Mouse (Mus musculus) kidney, postnatal 0 days (tissue): Measurements from ENCODE around the gene Oxnad1. TPM values are rescaled to one million over a fixed set of nuclear protein-coding genes. Genes with fewer than 3 reads are reported as not detected.
A peak's percentile ranks its signal among the peaks of the same experiment; 100 is the strongest.

ENCODE experiments used
- ATAC-seq: fragments of 200-750 bp; cut with Nextera tagmentation; replicated peaks from 2 replicates; pipeline ENCODE4 v1.8.0; 2017; ENCODE audit warnings: low read depth, moderate number of reproducible peaks, moderate TSS enrichment, moderate library complexity; ENCODE audit not compliant: low FRiP score
- DNase-seq: peaks from one replicate; pipeline ENCODE4 v3.0.0-alpha.2; 2016; ENCODE audit warnings: low spot score
- H3K27ac ChIP-seq: fragments of 300-500 bp; sonication (generic); 2 replicates; pipeline ENCODE4 v1.5.1; 2014; ENCODE audit warnings: mild to moderate bottlenecking
- H3K27me3 ChIP-seq: fragments of 300-500 bp; sonication (generic); 2 replicates; pipeline ENCODE4 v1.6.1; 2014; ENCODE audit warnings: low read length, mixed read lengths; ENCODE audit not compliant: insufficient read depth
- H3K36me3 ChIP-seq: fragments of 300-500 bp; sonication (generic); 2 replicates; pipeline ENCODE4 v1.6.1; 2014; ENCODE audit warnings: low read length, mixed read lengths; ENCODE audit not compliant: insufficient read depth
- H3K4me1 ChIP-seq: fragments of 300-500 bp; sonication (generic); replicated peaks from 2 replicates; pipeline ENCODE4 v1.6.1; 2014; ENCODE audit warnings: antibody characterized with exemption, low read length, mixed read lengths; ENCODE audit not compliant: insufficient read depth
- H3K4me2 ChIP-seq: fragments of 300-500 bp; sonication (generic); 2 replicates; pipeline ENCODE4 v1.6.1; 2014; ENCODE audit warnings: mild to moderate bottlenecking, low read length, moderate library complexity, mixed read lengths
- H3K4me3 ChIP-seq: fragments of 300-500 bp; sonication (generic); replicated peaks from 2 replicates; pipeline ENCODE4 v1.5.1; 2014; ENCODE audit warnings: low read depth, low read length
- H3K9ac ChIP-seq: fragments of 300-500 bp; sonication (generic); 2 replicates; pipeline ENCODE4 v1.6.1; 2014; ENCODE audit warnings: low read depth, low read length
- H3K9me3 ChIP-seq: fragments of 300-500 bp; sonication (generic); replicated peaks from 2 replicates; pipeline ENCODE4 v1.6.1; 2016; ENCODE audit warnings: low read length, inconsistent platforms, mixed read lengths
- CTCF ChIP-seq: IDR thresholded peaks from 2 replicates; pipeline ENCODE4 v1.5.1; 2016; ENCODE audit warnings: antibody characterized with exemption, low read depth, mild to moderate bottlenecking, moderate library complexity
- WGBS: fragments of 180-500 bp; shearing (Covaris S2); extraction: QIAGEN DNeasy Blood & Tissue Kit; methylation state at CpG from one replicate; pipeline ENCODE4 v1.1.7; 2014; 5-methylcytosine and 5-hydroxymethylcytosine counted together
- polyA plus RNA-seq: library from polyadenylated mRNA; unstranded; fragments of >200 nt; fragmentation: Nextera tagmentation; extraction: Ambion mirVana; gene quantifications from 2 replicates; pipeline ENCODE4 v1.2.1, GENCODE M21; 2015

Oxnad1 gene
- polyA plus RNA-seq, 1 experiment from 2014 or later, result 31.6 TPM

- no peak for DNase-seq
- no peak overlapping the region for H3K4me3 ChIP-seq
- H3K27me3 ChIP-seq, result no peaks in the 10 kb centered on the region
- no peaks in the 10 kb centered on the region for H3K4me1 ChIP-seq
- no peaks in the 10 kb centered on the region for H3K36me3 ChIP-seq
- no peak overlapping the region for H3K9ac ChIP-seq
- no peak for TF ChIP-seq CTCF
- no peak for ATAC-seq
- H3K9me3 ChIP-seq, result no peaks in the 10 kb centered on the region
- no peak overlapping the region for H3K27ac ChIP-seq
- H3K4me2 ChIP-seq, result no peak overlapping the region
- WGBS, result 81% methylated on average over 5 of the region's 5 CpGs
These were observed 31.3 kb upstream of the Oxnad1 start for GRCm38 (mm10) chr14:32053895-32054294.

- H3K4me3 ChIP-seq, result no peak overlapping the region
- H3K27me3 ChIP-seq, result no peaks in the 10 kb centered on the region
- DNase-seq, result no peak
- no peaks in the 10 kb centered on the region for H3K9me3 ChIP-seq
- no peak for ATAC-seq
- TF ChIP-seq CTCF, result no peak
- no peak overlapping the region for H3K9ac ChIP-seq
- H3K27ac ChIP-seq, result no peak overlapping the region
- H3K36me3 ChIP-seq, result no peaks in the 10 kb centered on the region
- H3K4me1 ChIP-seq, result no peaks in the 10 kb centered on the region
- WGBS, result 60% methylated on average over 10 of the region's 10 CpGs
- H3K4me2 ChIP-seq, result no peak overlapping the region
These were observed 30.4 kb upstream of the Oxnad1 start for GRCm38 (mm10) chr14:32054788-32055187.

GRCm38 (mm10) chr14:32055781-32056180 lies 29.4 kb upstream of the Oxnad1 start:
- no peaks in the 10 kb centered on the region for H3K36me3 ChIP-seq
- no peak for TF ChIP-seq CTCF
- H3K27me3 ChIP-seq, result no peaks in the 10 kb centered on the region
- H3K9ac ChIP-seq, result no peak overlapping the region
- no peaks in the 10 kb centered on the region for H3K9me3 ChIP-seq
- H3K27ac ChIP-seq, result no peak overlapping the region
- H3K4me3 ChIP-seq, result no peak overlapping the region
- WGBS, result 71% methylated on average over 8 of the region's 8 CpGs
- ATAC-seq (no peak), DNase-seq (no peak)
- no peaks in the 10 kb centered on the region for H3K4me1 ChIP-seq
- no peak overlapping the region for H3K4me2 ChIP-seq

GRCm38 (mm10) chr14:32056675-32057074 lies 28.5 kb upstream of the Oxnad1 start:
- no peak overlapping the region for H3K9ac ChIP-seq
- no peak overlapping the region for H3K27ac ChIP-seq
- no peaks in the 10 kb centered on the region for H3K27me3 ChIP-seq
- ATAC-seq (no peak), DNase-seq (no peak)
- no peak overlapping the region for H3K4me3 ChIP-seq
- no peaks in the 10 kb centered on the region for H3K9me3 ChIP-seq
- WGBS, result 97% methylated on average over 2 of the region's 2 CpGs
- peak; percentile 48; the same call in 1 of the 2 replicates for TF ChIP-seq CTCF
- H3K36me3 ChIP-seq, result no peaks in the 10 kb centered on the region
- no peaks in the 10 kb centered on the region for H3K4me1 ChIP-seq
- H3K4me2 ChIP-seq, result no peak overlapping the region

- no peak overlapping the region for H3K4me2 ChIP-seq
- TF ChIP-seq CTCF, result no peak
- no peak overlapping the region for H3K27ac ChIP-seq
- no peaks in the 10 kb centered on the region for H3K9me3 ChIP-seq
- WGBS, result 88% methylated on average over 4 of the region's 4 CpGs
- DNase-seq (no peak), ATAC-seq (no peak)
- H3K4me3 ChIP-seq, result no peak overlapping the region
- no peaks in the 10 kb centered on the region for H3K4me1 ChIP-seq
- no peak overlapping the region for H3K9ac ChIP-seq
- H3K36me3 ChIP-seq, result no peaks in the 10 kb centered on the region
- H3K27me3 ChIP-seq, result no peaks in the 10 kb centered on the region
These were observed 27.5 kb upstream of the Oxnad1 start for GRCm38 (mm10) chr14:32057664-32058063.

GRCm38 (mm10) chr14:32061398-32061797 lies 23.8 kb upstream of the Oxnad1 start:
- TF ChIP-seq CTCF, result no peak
- H3K4me3 ChIP-seq, result no peak overlapping the region
- no peak overlapping the region for H3K27ac ChIP-seq
- no peak overlapping the region for H3K9ac ChIP-seq
- H3K27me3 ChIP-seq, result no peaks in the 10 kb centered on the region
- no peak for DNase-seq
- WGBS, result 94% methylated on average over 4 of the region's 4 CpGs
- H3K9me3 ChIP-seq, result no peaks in the 10 kb centered on the region
- no peaks in the 10 kb centered on the region for H3K36me3 ChIP-seq
- no peak overlapping the region for H3K4me2 ChIP-seq
- H3K4me1 ChIP-seq, result no peaks in the 10 kb centered on the region
- no peak for ATAC-seq

GRCm38 (mm10) chr14:32072807-32073206 lies 12.4 kb upstream of the Oxnad1 start:
- no peak overlapping the region for H3K27ac ChIP-seq

More at GRCm38 (mm10) chr14:32072807-32073206, 12.4 kb upstream of the Oxnad1 start:
- Histone ChIP-seq H3K9me3 (no peaks in the 10 kb centered on the region), H3K27me3 (no peaks in the 10 kb centered on the region), H3K4me1 (no peaks in the 10 kb centered on the region), H3K36me3 (no peaks in the 10 kb centered on the region), H3K4me2 (no peak overlapping the region), H3K4me3 (no peak overlapping the region), H3K9ac (no peak overlapping the region)
- DNase-seq (no peak), ATAC-seq (no peak)
- no peak for TF ChIP-seq CTCF
